Mouse (Mus musculus): ENCODE results near the gene Crisp2. TPM values are rescaled to one million over a fixed set of nuclear protein-coding genes. Genes with fewer than 3 reads are reported as not detected.

Crisp2 gene
- polyA plus RNA-seq, 1 experiment from 2014 or later: 0.24 TPM

- TF ChIP-seq EP300 (IDR thresholded peaks at IDR 0.05) (no peak), CTCF (IDR thresholded peaks at IDR 0.05) (no peak)
- 70% methylated on average over 3 of the region's 3 CpGs for WGBS
- H3K9me3 ChIP-seq (ENCODE audit: low read length): no peaks in the 10 kb centered on the region
- no peaks in the 10 kb centered on the region for H3K36me3 ChIP-seq (ENCODE audit: insufficient read depth, low read length)
- no peak overlapping the region for H3K27ac ChIP-seq (ENCODE audit: low read length)
- no peak overlapping the region for H3K9ac ChIP-seq (replicated peaks; ENCODE audit: low read depth)
- H3K4me3 ChIP-seq (ENCODE audit: low read depth, low read length): no peak overlapping the region
- ATAC-seq (no peak), DNase-seq (ENCODE audit: low spot score) (no peak)
- no peaks in the 10 kb centered on the region for H3K27me3 ChIP-seq (replicated peaks; ENCODE audit: insufficient read depth, low read length)
- no peaks in the 10 kb centered on the region for H3K4me1 ChIP-seq (ENCODE audit: insufficient read depth, low read depth, low read length)
- no peak overlapping the region for H3K4me2 ChIP-seq (replicated peaks; ENCODE audit: low read depth, low read length)
Observed at GRCm38 (mm10) chr17:40802707-40803340, 4.0 kb downstream of the Crisp2 start.

- no peaks in the 10 kb centered on the region for H3K27me3 ChIP-seq (replicated peaks; ENCODE audit: insufficient read depth, low read length)
- WGBS: 45% methylated on average over 20 of the region's 20 CpGs
- no peaks in the 10 kb centered on the region for H3K4me1 ChIP-seq (ENCODE audit: insufficient read depth, low read depth, low read length)
- H3K4me2 ChIP-seq (replicated peaks; ENCODE audit: low read depth, low read length): no peak overlapping the region
- no peak overlapping the region for H3K4me3 ChIP-seq (ENCODE audit: low read depth, low read length)
- no peak overlapping the region for H3K9ac ChIP-seq (replicated peaks; ENCODE audit: low read depth)
- H3K36me3 ChIP-seq (ENCODE audit: insufficient read depth, low read length): no peaks in the 10 kb centered on the region
- TF ChIP-seq CTCF (IDR thresholded peaks at IDR 0.05) (peak; percentile 63), EP300 (IDR thresholded peaks at IDR 0.05) (no peak)
- DNase-seq (ENCODE audit: low spot score) (peak; percentile 65), ATAC-seq (peak; percentile 76)
- H3K9me3 ChIP-seq (ENCODE audit: low read length): no peaks in the 10 kb centered on the region
- H3K27ac ChIP-seq (ENCODE audit: low read length): no peak overlapping the region
Observed at GRCm38 (mm10) chr17:40793921-40794854, 12.6 kb downstream of the Crisp2 start.

- H3K9me3 ChIP-seq (ENCODE audit: low read length): no peaks in the 10 kb centered on the region
- DNase-seq (ENCODE audit: low spot score) (no peak), ATAC-seq (no peak)
- H3K9ac ChIP-seq (replicated peaks; ENCODE audit: low read depth): no peak overlapping the region
- H3K36me3 ChIP-seq (ENCODE audit: insufficient read depth, low read length): no peaks in the 10 kb centered on the region
- no peak overlapping the region for H3K27ac ChIP-seq (ENCODE audit: low read length)
- H3K4me3 ChIP-seq (ENCODE audit: low read depth, low read length): no peak overlapping the region
- no peak for TF ChIP-seq EP300 (IDR thresholded peaks at IDR 0.05)
- H3K4me1 ChIP-seq (ENCODE audit: insufficient read depth, low read depth, low read length): no peaks in the 10 kb centered on the region
- no peak overlapping the region for H3K4me2 ChIP-seq (replicated peaks; ENCODE audit: low read depth, low read length)
- no peaks in the 10 kb centered on the region for H3K27me3 ChIP-seq (replicated peaks; ENCODE audit: insufficient read depth, low read length)
Observed at GRCm38 (mm10) chr17:40789877-40790276, 16.9 kb downstream of the Crisp2 start.

- Histone ChIP-seq H3K9me3 (ENCODE audit: low read length) (no peaks in the 10 kb centered on the region), H3K4me3 (ENCODE audit: low read depth, low read length) (no peak overlapping the region), H3K27me3 (replicated peaks; ENCODE audit: insufficient read depth, low read length) (no peaks in the 10 kb centered on the region), H3K36me3 (ENCODE audit: insufficient read depth, low read length) (no peaks in the 10 kb centered on the region), H3K9ac (replicated peaks; ENCODE audit: low read depth) (no peak overlapping the region), H3K4me2 (replicated peaks; ENCODE audit: low read depth, low read length) (no peak overlapping the region), H3K27ac (ENCODE audit: low read length) (no peak overlapping the region), H3K4me1 (ENCODE audit: insufficient read depth, low read depth, low read length) (no peaks in the 10 kb centered on the region)
- WGBS: 71% methylated on average over 1 of the region's 1 CpGs
- no peak for DNase-seq (ENCODE audit: low spot score)
- TF ChIP-seq CTCF (IDR thresholded peaks at IDR 0.05) (no peak), EP300 (IDR thresholded peaks at IDR 0.05) (no peak)
- no peak for ATAC-seq
Observed at GRCm38 (mm10) chr17:40767120-40767519, 39.7 kb downstream of the Crisp2 start.

- Histone ChIP-seq H3K4me1 (ENCODE audit: insufficient read depth, low read depth, low read length) (no peaks in the 10 kb centered on the region), H3K9ac (replicated peaks; ENCODE audit: low read depth) (no peak overlapping the region), H3K27me3 (replicated peaks; ENCODE audit: insufficient read depth, low read length) (no peaks in the 10 kb centered on the region), H3K9me3 (ENCODE audit: low read length) (no peaks in the 10 kb centered on the region), H3K4me2 (replicated peaks; ENCODE audit: low read depth, low read length) (no peak overlapping the region), H3K4me3 (ENCODE audit: low read depth, low read length) (no peak overlapping the region), H3K27ac (ENCODE audit: low read length) (no peak overlapping the region), H3K36me3 (ENCODE audit: insufficient read depth, low read length) (no peaks in the 10 kb centered on the region)
- 65% methylated on average over 4 of the region's 4 CpGs for WGBS
- no peak for TF ChIP-seq EP300 (IDR thresholded peaks at IDR 0.05)
- no peak for DNase-seq (ENCODE audit: low spot score)
- ATAC-seq: no peak
Observed at GRCm38 (mm10) chr17:40763662-40764061, 43.1 kb downstream of the Crisp2 start.

- H3K36me3 ChIP-seq (ENCODE audit: insufficient read depth, low read length): no peaks in the 10 kb centered on the region
- no peaks in the 10 kb centered on the region for H3K4me1 ChIP-seq (ENCODE audit: insufficient read depth, low read depth, low read length)
- no peak overlapping the region for H3K9ac ChIP-seq (replicated peaks; ENCODE audit: low read depth)
- no peak overlapping the region for H3K4me2 ChIP-seq (replicated peaks; ENCODE audit: low read depth, low read length)
- 37% methylated on average over 4 of the region's 4 CpGs for WGBS
- no peak for ATAC-seq
- H3K9me3 ChIP-seq (ENCODE audit: low read length): no peaks in the 10 kb centered on the region
- H3K4me3 ChIP-seq (ENCODE audit: low read depth, low read length): no peak overlapping the region
- no peak for DNase-seq (ENCODE audit: low spot score)
- no peak for TF ChIP-seq EP300 (IDR thresholded peaks at IDR 0.05)
- no peak for TF ChIP-seq CTCF (IDR thresholded peaks at IDR 0.05)
- H3K27ac ChIP-seq (ENCODE audit: low read length): no peak overlapping the region
- H3K27me3 ChIP-seq (replicated peaks; ENCODE audit: insufficient read depth, low read length): no peaks in the 10 kb centered on the region
Observed at GRCm38 (mm10) chr17:40731724-40732123, 75.1 kb downstream of the Crisp2 start.

All from lung, postnatal 0 days (tissue).